Mouse (Mus musculus): ENCODE results near the gene Osbp2. TPM values are rescaled to one million over a fixed set of nuclear protein-coding genes. Genes with fewer than 3 reads are reported as not detected.

Gene Osbp2
- polyA plus RNA-seq, 1 experiment from 2014 or later, result 5.9 TPM

DNA sequence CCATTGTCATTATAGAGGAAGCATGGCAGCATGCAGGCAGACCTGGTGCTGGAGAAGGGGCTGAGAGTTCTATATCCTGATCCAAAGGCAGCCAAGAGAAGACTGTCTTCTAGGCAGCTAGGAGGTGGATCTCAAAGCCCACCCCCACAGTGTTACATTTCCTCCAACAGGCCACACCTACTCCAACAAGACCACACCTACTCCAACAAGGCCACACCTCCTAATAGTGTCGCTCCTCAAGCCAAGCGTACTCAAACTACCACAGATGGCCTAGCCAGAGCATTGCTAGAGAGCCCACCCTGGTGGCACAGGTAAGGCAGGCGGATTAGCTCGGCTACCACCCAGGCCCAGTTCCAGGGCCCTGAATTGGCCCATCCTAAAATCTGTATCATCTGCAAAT is 28.4 kb downstream of the Osbp2 start:
- ATAC-seq, result no peak
- H3K27me3 ChIP-seq, result no peaks in the 10 kb centered on the region
- no peak overlapping the region for H3K4me2 ChIP-seq
- no peaks in the 10 kb centered on the region for H3K9me3 ChIP-seq (replicated peaks)
- no peaks in the 10 kb centered on the region for H3K4me1 ChIP-seq
- no peak overlapping the region for H3K27ac ChIP-seq
- 69% methylated on average over 4 of the region's 4 CpGs for WGBS
- H3K36me3 ChIP-seq (ENCODE audit: poor library complexity, severe bottlenecking), result no peaks in the 10 kb centered on the region
- H3K4me3 ChIP-seq, result no peak overlapping the region
- H3K9ac ChIP-seq, result no peak overlapping the region

DNA sequence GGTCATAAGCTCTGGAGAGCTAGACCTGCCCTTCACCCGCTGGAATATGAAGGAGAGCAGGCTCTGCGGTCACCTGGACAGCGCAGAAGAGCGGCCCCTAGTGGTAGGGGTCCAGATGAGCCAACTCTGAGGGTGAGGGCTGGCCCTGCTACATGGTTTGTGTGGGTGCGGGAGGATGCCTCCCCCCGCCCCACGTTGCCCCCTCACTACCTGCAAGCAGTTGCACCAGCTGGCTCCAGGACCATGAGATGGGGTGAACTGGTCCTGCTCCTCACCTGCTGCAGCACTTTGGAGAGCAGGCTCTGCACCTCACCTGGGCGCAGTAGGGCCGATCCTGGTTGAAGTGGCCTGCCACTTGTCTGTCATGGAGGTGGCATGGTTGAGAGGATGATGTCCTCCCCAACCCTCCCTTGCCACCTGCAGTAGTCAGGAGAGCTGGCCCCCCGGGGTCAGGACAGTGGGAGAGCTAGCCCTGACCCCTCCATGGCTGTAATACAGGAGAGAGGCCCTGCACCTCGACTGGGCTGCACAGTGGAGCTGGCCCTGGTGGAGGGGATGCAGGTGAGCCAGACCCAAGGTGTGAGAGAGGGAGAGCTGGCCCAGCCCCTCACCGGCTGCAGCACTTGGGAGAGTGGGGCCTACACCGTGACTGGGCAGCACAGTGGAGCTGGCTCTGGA is 29.1 kb downstream of the Osbp2 start:
- H3K27me3 ChIP-seq, result no peaks in the 10 kb centered on the region
- no peaks in the 10 kb centered on the region for H3K9me3 ChIP-seq (replicated peaks)
- H3K4me2 ChIP-seq, result no peak overlapping the region
- no peak overlapping the region for H3K9ac ChIP-seq
- H3K27ac ChIP-seq, result no peak overlapping the region
- H3K4me3 ChIP-seq, result no peak overlapping the region
- no peaks in the 10 kb centered on the region for H3K4me1 ChIP-seq
- H3K36me3 ChIP-seq (ENCODE audit: poor library complexity, severe bottlenecking), result no peaks in the 10 kb centered on the region
- ATAC-seq, result no peak
- 42% methylated on average over 13 of the region's 13 CpGs for WGBS

DNA sequence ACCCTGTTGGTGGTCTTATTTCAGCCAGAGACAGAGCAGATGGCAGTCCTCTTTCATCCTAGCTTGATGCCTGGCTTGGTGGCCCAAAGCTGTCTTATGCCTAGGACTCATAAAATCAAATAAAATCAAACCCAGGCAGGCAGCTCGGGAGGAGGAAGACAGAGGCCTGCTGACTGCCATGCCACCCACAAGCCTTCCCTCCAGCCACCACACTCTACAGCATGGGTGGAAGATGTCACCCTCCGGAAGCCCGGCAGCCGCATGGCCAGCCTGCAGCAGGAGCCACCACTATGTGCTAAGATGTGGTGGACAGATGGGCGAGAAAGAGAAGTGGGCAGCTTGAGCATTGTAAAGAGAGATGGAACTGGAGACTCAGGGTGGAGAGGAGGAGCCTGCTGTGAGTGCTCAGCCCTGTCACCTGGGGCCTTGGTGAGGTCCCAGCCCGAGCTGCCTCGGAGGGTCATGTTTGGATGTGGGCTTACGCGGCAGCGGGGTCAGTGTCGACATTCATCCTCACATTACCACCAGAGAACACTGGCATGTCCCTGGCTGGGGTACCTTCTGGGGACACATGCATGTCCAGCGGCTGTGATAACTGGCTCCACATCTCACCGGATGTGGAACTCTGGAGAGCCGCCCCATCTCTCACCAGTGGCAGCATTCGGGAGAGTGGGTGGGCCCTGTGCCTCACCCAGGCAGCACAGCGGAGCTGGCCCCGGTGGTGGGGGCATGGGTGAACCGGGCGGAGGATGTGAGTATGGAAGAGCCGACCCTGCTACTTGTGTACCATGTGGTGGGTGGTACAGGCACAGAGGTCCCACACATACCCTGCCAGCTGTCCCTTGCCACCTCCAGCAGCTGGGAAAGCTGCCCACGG is 29.9 kb downstream of the Osbp2 start:
- no peak for ATAC-seq
- Histone ChIP-seq H3K9me3 (replicated peaks) (no peaks in the 10 kb centered on the region), H3K9ac (no peak overlapping the region), H3K4me1 (no peaks in the 10 kb centered on the region), H3K27ac (no peak overlapping the region), H3K36me3 (ENCODE audit: poor library complexity, severe bottlenecking) (no peaks in the 10 kb centered on the region), H3K4me3 (no peak overlapping the region), H3K4me2 (no peak overlapping the region), H3K27me3 (no peaks in the 10 kb centered on the region)
- WGBS, result 37% methylated on average over 20 of the region's 21 CpGs

DNA sequence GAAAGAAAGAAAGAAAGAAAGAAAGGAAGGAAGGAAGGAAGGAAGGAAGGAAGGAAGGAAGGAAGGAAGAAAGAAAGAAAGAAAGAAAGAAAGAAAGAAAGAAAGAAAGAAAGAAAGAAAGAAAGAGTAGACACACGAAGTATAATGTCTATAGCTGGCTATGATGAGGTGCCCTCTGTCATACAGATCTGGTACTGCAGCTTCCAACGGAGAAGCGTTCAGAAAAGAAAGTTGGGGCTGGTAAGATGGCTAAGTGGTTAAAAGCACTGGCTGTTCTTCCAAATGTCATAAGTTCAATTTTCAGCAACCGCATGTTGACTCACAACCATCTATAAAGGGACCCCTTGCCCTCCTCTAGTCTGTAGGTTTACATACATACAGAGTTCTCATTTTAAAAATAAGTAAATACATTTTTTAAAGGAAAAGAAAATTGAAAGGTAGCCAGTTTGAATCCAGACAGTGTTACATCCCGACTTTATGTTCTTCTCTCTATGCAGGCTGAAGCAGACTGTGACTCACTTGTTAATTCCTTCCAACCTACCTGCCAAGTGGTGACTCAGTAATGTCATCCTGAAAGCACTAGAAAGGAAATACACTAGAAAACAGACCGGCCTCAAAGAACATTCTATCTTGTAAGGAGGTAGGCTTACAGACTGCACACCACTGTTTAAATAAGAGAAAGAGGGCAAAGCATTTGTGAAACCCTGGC is 31.4 kb downstream of the Osbp2 start:
- no peaks in the 10 kb centered on the region for H3K9me3 ChIP-seq (replicated peaks)
- H3K9ac ChIP-seq, result no peak overlapping the region
- H3K4me1 ChIP-seq, result no peaks in the 10 kb centered on the region
- no peak overlapping the region for H3K4me3 ChIP-seq
- H3K4me2 ChIP-seq, result no peak overlapping the region
- WGBS, result 52% methylated on average over 6 of the region's 6 CpGs
- ATAC-seq, result no peak
- H3K36me3 ChIP-seq (ENCODE audit: poor library complexity, severe bottlenecking), result no peaks in the 10 kb centered on the region
- no peak overlapping the region for H3K27ac ChIP-seq
- H3K27me3 ChIP-seq, result no peaks in the 10 kb centered on the region

DNA sequence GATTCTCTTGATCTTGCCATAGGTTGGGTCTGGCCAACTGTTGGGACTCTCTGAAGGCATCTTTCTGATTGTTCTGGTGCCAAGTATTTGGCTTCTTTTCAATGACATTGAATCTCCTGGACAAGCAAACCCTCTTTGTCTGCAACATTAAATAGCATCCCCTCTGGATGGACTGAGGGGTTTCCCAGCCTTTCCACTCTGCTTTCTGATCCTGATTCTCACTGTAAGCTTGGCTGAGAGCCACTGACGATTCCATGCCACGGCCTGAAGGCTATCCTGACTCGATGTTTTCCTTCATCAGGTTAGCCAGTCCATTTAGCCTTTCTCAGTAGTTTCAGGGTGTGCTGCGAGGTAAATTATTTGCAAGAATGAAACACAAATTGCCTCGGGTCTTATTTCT is 34.0 kb downstream of the Osbp2 start:
- Histone ChIP-seq H3K4me2 (no peak overlapping the region), H3K36me3 (ENCODE audit: poor library complexity, severe bottlenecking) (no peaks in the 10 kb centered on the region), H3K27ac (no peak overlapping the region), H3K9me3 (replicated peaks) (no peaks in the 10 kb centered on the region), H3K4me1 (no peaks in the 10 kb centered on the region), H3K9ac (no peak overlapping the region), H3K27me3 (no peaks in the 10 kb centered on the region), H3K4me3 (no peak overlapping the region)
- ATAC-seq, result no peak
- WGBS, result 87% methylated on average over 5 of the region's 5 CpGs

DNA sequence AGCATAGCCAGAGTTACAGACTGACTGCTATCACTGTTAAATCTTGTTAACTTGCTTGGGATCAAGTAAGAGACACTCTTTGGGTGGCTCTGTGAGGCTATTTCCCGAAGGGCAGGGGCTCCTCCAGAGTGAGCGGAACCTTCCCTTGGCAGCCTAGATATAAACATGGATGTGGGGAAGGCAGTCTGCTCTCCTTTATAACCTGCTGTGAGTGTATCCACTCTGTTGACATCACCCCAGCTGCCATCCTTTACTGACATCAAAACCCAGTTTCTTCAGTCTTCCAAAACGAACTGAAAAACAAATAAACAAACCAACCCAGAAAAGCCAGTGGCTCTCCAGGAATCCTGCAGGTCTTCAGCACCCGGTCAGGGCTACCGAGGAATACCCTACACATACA is 39.6 kb downstream of the Osbp2 start:
- H3K4me3 ChIP-seq, result no peak overlapping the region
- ATAC-seq, result no peak
- 0 out of 2 replicates have a peak, but pooled peaks cover 4% of the 10 kb centered on the region for H3K4me1 ChIP-seq
- no peaks in the 10 kb centered on the region for H3K9me3 ChIP-seq (replicated peaks)
- WGBS, result 86% methylated on average over 5 of the region's 5 CpGs
- H3K4me2 ChIP-seq, result no peak overlapping the region
- H3K9ac ChIP-seq, result no peak overlapping the region
- H3K36me3 ChIP-seq (ENCODE audit: poor library complexity, severe bottlenecking), result no peaks in the 10 kb centered on the region
- H3K27me3 ChIP-seq, result no peaks in the 10 kb centered on the region
- no peak overlapping the region for H3K27ac ChIP-seq

DNA sequence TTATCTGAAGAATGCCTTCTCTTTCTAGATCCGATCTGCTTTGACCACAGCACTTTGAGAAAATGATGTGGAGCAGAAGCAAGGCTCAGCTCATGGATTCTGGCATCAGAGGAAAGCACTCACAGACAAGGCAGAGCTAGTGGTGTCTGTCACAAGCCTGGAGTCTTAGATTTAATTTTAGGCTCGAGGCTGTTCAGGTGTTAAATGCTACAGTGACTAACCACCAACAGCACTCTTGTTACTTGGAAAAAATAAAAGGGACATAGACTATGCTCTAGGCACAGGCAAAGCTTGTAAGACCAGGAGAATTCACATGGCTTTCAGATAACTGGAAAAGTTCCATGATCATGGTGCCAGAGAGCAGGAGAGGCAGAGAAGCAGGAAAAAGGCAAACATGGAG is 40.3 kb downstream of the Osbp2 start:
- 52% methylated on average over 2 of the region's 2 CpGs for WGBS
- H3K9ac ChIP-seq, result no peak overlapping the region
- no peak overlapping the region for H3K4me3 ChIP-seq
- 0 out of 2 replicates have a peak, but pooled peaks cover 4% of the 10 kb centered on the region for H3K4me1 ChIP-seq
- no peak for ATAC-seq
- H3K4me2 ChIP-seq, result no peak overlapping the region
- H3K9me3 ChIP-seq (replicated peaks), result no peaks in the 10 kb centered on the region
- no peaks in the 10 kb centered on the region for H3K36me3 ChIP-seq (ENCODE audit: poor library complexity, severe bottlenecking)
- no peak overlapping the region for H3K27ac ChIP-seq
- H3K27me3 ChIP-seq, result no peaks in the 10 kb centered on the region

DNA sequence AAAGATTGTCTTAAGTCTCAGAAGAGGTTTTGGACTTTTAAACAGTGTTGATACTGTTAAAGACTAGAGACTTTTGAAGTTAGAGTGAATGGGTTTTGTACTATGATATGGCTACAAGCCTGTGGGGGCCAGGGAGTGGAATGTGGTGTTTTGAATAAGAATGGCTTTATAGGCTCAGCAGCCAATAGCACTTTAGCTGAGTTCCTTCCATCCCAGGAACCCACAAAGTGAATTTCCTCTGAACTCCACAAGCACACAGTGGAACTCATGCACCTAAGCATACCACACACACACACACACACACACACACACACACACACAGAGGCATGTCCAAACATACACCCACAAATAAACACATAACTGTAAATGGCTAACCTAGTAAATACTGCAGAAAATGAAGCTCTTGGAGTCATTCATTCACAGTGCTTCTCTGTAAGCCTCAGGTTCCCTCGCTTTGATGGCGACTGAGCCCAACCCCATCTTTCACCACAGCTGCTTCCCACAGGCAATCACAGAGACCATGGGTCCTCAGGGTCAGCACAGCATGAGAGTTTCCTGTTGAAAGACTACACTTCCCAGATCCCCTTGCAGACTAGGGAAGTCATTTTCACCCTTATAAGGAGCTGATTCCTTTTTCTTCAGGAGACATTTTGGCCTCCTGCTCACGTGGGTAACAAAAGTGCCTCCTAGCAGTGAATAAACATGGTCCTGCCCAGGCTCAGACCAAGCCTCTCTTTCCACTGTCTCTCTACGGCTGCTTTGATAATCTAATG is 45.5 kb downstream of the Osbp2 start:
- no peak overlapping the region for H3K4me3 ChIP-seq
- H3K4me2 ChIP-seq, result no peak overlapping the region
- no peak overlapping the region for H3K9ac ChIP-seq
- H3K27me3 ChIP-seq, result no peaks in the 10 kb centered on the region
- H3K27ac ChIP-seq, result no peak overlapping the region
- 0 out of 2 replicates have a peak, but pooled peaks cover 2% of the 10 kb centered on the region for H3K4me1 ChIP-seq
- WGBS, result 31% methylated on average over 4 of the region's 4 CpGs
- no peak for ATAC-seq
- no peaks in the 10 kb centered on the region for H3K9me3 ChIP-seq (replicated peaks)
- no peaks in the 10 kb centered on the region for H3K36me3 ChIP-seq (ENCODE audit: poor library complexity, severe bottlenecking)

DNA sequence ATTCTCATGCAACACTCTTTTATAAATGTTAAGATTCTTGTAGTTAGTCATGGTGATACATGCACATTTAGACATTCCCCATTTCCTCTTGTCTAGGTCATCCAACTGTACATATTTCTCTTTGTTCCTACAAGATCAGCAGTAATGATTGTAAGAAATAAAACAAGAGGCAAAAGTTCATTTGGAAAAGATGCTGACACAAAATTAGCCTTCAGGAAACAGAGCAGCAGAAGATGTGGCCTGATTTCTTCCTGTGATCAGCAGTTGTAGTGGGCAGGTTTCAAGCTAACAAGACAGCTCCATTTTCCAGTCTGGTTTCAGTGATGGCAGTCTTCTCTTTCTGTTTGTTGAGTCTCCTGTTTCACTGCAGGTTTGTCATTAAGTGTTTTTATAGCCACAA is 47.8 kb downstream of the Osbp2 start:
- Histone ChIP-seq H3K36me3 (ENCODE audit: poor library complexity, severe bottlenecking) (no peaks in the 10 kb centered on the region), H3K4me1 (no peaks in the 10 kb centered on the region), H3K27me3 (no peaks in the 10 kb centered on the region), H3K27ac (no peak overlapping the region), H3K4me2 (no peak overlapping the region), H3K9ac (no peak overlapping the region), H3K4me3 (no peak overlapping the region), H3K9me3 (replicated peaks) (no peaks in the 10 kb centered on the region)
- no peak for ATAC-seq

DNA sequence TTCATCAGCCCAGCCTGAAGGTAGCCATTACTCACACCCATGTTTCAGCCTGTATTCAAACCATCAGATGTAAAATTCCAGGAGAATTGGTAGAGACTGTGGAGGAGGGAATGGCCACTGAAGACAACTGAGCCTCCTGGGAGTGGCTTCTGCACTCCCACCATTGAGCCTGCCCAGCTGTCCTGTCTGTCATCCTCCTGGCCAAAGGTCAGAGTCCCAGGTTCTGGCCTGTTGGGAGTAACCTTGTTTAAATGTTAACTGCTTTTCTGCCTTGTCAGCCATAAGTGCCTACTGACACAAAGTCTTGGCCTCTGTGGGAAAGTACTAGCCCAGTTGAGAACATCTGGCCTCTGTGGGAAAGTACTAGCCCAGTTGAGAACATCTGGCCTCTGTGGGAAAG is 50.4 kb downstream of the Osbp2 start:
- Histone ChIP-seq H3K9ac (no peak overlapping the region), H3K4me3 (no peak overlapping the region), H3K36me3 (ENCODE audit: poor library complexity, severe bottlenecking) (no peaks in the 10 kb centered on the region), H3K4me1 (no peaks in the 10 kb centered on the region), H3K4me2 (no peak overlapping the region), H3K27me3 (no peaks in the 10 kb centered on the region), H3K9me3 (replicated peaks) (no peaks in the 10 kb centered on the region), H3K27ac (no peak overlapping the region)
- no peak for ATAC-seq

DNA sequence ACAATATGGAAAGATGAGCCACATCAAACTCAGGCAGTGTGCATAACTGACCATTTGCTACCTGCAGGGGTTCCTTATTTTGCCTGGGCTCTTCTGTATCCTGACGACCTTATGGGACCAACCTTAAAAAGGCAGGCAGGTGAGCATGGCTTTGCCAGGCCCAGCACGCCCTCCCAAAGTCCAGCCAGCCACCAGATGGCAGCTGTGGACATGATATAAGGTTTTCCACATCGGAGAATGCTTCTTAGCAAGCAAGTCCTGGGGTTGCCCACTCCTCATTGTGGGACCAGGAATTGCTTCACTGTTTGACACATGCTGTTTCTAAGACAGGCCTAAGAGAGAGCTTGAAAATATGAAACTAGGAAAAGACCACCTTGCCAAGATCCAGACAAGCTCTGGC is 55.5 kb downstream of the Osbp2 start:
- H3K9me3 ChIP-seq (replicated peaks), result no peaks in the 10 kb centered on the region
- no peak overlapping the region for H3K4me3 ChIP-seq
- no peak for ATAC-seq
- no peaks in the 10 kb centered on the region for H3K27me3 ChIP-seq
- no peak overlapping the region for H3K4me2 ChIP-seq
- WGBS, result 27% methylated on average over 3 of the region's 3 CpGs
- H3K4me1 ChIP-seq, result no peaks in the 10 kb centered on the region
- no peak overlapping the region for H3K9ac ChIP-seq
- no peak overlapping the region for H3K27ac ChIP-seq
- no peaks in the 10 kb centered on the region for H3K36me3 ChIP-seq (ENCODE audit: poor library complexity, severe bottlenecking)

DNA sequence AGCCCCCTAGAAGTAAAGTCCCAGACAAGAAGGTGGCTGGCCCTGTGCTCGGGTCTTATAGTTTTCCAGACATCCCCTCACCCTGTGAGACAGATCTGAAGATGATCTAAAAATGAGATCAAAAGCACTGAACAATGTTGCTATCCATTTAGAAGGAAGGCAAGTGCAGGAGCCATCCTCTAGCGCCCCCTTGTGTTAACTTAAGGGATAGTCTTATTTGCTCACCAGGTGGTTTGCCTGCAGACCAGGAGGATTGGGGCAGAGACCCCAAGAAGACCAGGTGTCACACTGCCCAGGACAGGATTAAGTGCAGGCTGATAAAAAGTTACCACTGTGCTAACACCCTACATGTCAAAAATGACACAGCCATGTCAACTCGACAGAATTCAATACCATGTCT is 58.3 kb downstream of the Osbp2 start:
- 25% methylated on average over 3 of the region's 3 CpGs for WGBS
- no peak for ATAC-seq
- H3K4me1 ChIP-seq, result no peaks in the 10 kb centered on the region
- no peaks in the 10 kb centered on the region for H3K36me3 ChIP-seq (ENCODE audit: poor library complexity, severe bottlenecking)
- no peak overlapping the region for H3K9ac ChIP-seq
- H3K27ac ChIP-seq, result no peak overlapping the region
- H3K9me3 ChIP-seq (replicated peaks), result no peaks in the 10 kb centered on the region
- H3K4me3 ChIP-seq, result no peak overlapping the region
- no peak overlapping the region for H3K4me2 ChIP-seq
- H3K27me3 ChIP-seq, result no peaks in the 10 kb centered on the region
